Mouse (Mus musculus): ENCODE results near the gene Ulk4. TPM values are rescaled to one million over a fixed set of nuclear protein-coding genes. Genes with fewer than 3 reads are reported as not detected.
A peak's percentile ranks its signal among the peaks of the same experiment; 100 is the strongest.

Gene Ulk4
- 1.4 and 2.9 TPM in 2 replicates for polyA plus RNA-seq (2012; rRNA removed)

GRCm38 (mm10) chr9:121277118-121278060 lies at the start of gene Ulk4:
Gene Ulk4, minus strand, starts transcription at chr9:121277197.
- peak within 1 kb of the TSS; percentile 73 for H3K4me3 ChIP-seq (ENCODE audit: control insufficient read depth, insufficient read depth, low read length)
- DNase-seq, result peak; percentile 87
- WGBS, result under 1% methylated on average over 59 of the region's 59 CpGs
- TF ChIP-seq CTCF (IDR thresholded peaks at IDR 0.05; ENCODE audit: borderline replicate concordance, control insufficient read depth, extremely low read depth, insufficient read depth, low read length, poor library complexity) (0 out of 2 replicates have a peak, but pooled peaks have one; percentile 34), POLR2A (IDR thresholded peaks at IDR 0.05; ENCODE audit: control insufficient read depth, extremely low read depth, insufficient read depth, low read length, poor library complexity) (peak; percentile 70)
- H3K27me3 ChIP-seq (ENCODE audit: control insufficient read depth, insufficient read depth, low read length), result no peaks in the 10 kb centered on the region
- peaks cover 8% of the 10 kb centered on the region for H3K4me1 ChIP-seq (replicated peaks; ENCODE audit: control insufficient read depth, insufficient read depth, low read length)
- H3K36me3 ChIP-seq (ENCODE audit: control insufficient read depth, insufficient read depth, low read length), result no peaks in the 10 kb centered on the region
- 0 out of 2 replicates have a peak within 1 kb of the TSS, but pooled peaks have one; percentile 7 for H3K27ac ChIP-seq (ENCODE audit: control insufficient read depth, insufficient read depth, low read length)

- Histone ChIP-seq H3K27ac (ENCODE audit: control insufficient read depth, insufficient read depth, low read length) (no peak overlapping the region), H3K27me3 (ENCODE audit: control insufficient read depth, insufficient read depth, low read length) (no peaks in the 10 kb centered on the region), H3K36me3 (ENCODE audit: control insufficient read depth, insufficient read depth, low read length) (no peaks in the 10 kb centered on the region; the same call in 1 of the 2 replicates), H3K4me3 (ENCODE audit: control insufficient read depth, insufficient read depth, low read length) (no peak overlapping the region), H3K4me1 (replicated peaks; ENCODE audit: control insufficient read depth, insufficient read depth, low read length) (peaks cover 5% of the 10 kb centered on the region)
- TF ChIP-seq POLR2A (IDR thresholded peaks at IDR 0.05; ENCODE audit: control insufficient read depth, extremely low read depth, insufficient read depth, low read length, poor library complexity) (no peak), CTCF (IDR thresholded peaks at IDR 0.05; ENCODE audit: borderline replicate concordance, control insufficient read depth, extremely low read depth, insufficient read depth, low read length, poor library complexity) (no peak)
- no peak for DNase-seq
- WGBS, result 97% methylated on average over 14 of the region's 14 CpGs
These were observed 45.0 kb upstream of the Ulk4 start for GRCm38 (mm10) chr9:121322034-121322433.

DNA sequence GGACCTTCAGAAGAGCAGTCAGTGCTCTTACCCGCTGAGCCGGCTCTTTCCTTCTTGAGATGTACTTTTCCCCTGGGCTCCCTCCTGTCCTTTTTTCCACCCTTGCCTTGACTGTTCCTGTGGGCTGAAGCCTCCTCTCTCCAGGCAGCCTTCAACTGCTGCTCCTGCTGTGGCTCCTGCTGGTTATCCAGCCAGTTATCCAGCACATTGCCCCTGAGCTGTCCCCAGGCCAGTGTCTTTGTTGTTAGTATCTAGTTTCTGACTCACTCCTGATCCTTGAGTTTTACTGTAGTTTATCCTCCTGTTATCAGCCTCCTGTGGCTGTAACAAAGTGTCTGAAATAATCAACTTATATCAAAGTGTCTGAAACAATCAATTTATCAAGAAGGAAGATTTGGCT lies 44.1 kb upstream of the Ulk4 start:
- WGBS, result 98% methylated on average over 2 of the region's 2 CpGs
- DNase-seq, result no peak
- H3K27me3 ChIP-seq (ENCODE audit: control insufficient read depth, insufficient read depth, low read length), result no peaks in the 10 kb centered on the region
- H3K4me3 ChIP-seq (ENCODE audit: control insufficient read depth, insufficient read depth, low read length), result no peak overlapping the region
- H3K4me1 ChIP-seq (replicated peaks; ENCODE audit: control insufficient read depth, insufficient read depth, low read length), result peaks cover 12% of the 10 kb centered on the region
- no peak overlapping the region for H3K27ac ChIP-seq (ENCODE audit: control insufficient read depth, insufficient read depth, low read length)
- TF ChIP-seq POLR2A (IDR thresholded peaks at IDR 0.05; ENCODE audit: control insufficient read depth, extremely low read depth, insufficient read depth, low read length, poor library complexity) (no peak), CTCF (IDR thresholded peaks at IDR 0.05; ENCODE audit: borderline replicate concordance, control insufficient read depth, extremely low read depth, insufficient read depth, low read length, poor library complexity) (no peak)
- H3K36me3 ChIP-seq (ENCODE audit: control insufficient read depth, insufficient read depth, low read length), result no peaks in the 10 kb centered on the region; the same call in 1 of the 2 replicates

DNA sequence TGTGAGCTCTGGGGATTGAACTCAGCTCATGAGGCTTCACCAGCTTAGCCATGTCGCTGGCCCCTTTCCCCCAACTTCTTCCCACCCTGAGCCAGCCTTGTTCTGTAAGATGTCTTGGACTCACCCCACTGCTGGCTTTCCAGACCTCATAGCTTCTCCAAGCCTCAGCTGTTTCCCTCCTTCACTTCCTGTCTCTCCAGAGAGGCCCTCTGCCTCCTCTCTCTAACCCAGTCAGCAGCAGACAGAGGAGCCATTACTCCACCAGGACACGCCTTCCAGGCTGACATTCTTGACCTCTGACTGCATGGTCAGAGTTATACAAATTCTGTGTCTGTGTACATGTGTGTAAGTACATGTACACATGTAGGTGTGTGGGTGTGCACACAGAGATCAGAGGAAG lies 43.4 kb upstream of the Ulk4 start:
- no peaks in the 10 kb centered on the region for H3K27me3 ChIP-seq (ENCODE audit: control insufficient read depth, insufficient read depth, low read length)
- no peaks in the 10 kb centered on the region; the same call in 1 of the 2 replicates for H3K36me3 ChIP-seq (ENCODE audit: control insufficient read depth, insufficient read depth, low read length)
- H3K27ac ChIP-seq (ENCODE audit: control insufficient read depth, insufficient read depth, low read length), result no peak overlapping the region
- no peak for DNase-seq
- peaks cover 17% of the 10 kb centered on the region for H3K4me1 ChIP-seq (replicated peaks; ENCODE audit: control insufficient read depth, insufficient read depth, low read length)
- WGBS, result 66% methylated on average over 2 of the region's 2 CpGs
- H3K4me3 ChIP-seq (ENCODE audit: control insufficient read depth, insufficient read depth, low read length), result no peak overlapping the region
- no peak for TF ChIP-seq POLR2A (IDR thresholded peaks at IDR 0.05; ENCODE audit: control insufficient read depth, extremely low read depth, insufficient read depth, low read length, poor library complexity)
- TF ChIP-seq CTCF (IDR thresholded peaks at IDR 0.05; ENCODE audit: borderline replicate concordance, control insufficient read depth, extremely low read depth, insufficient read depth, low read length, poor library complexity), result no peak

DNA sequence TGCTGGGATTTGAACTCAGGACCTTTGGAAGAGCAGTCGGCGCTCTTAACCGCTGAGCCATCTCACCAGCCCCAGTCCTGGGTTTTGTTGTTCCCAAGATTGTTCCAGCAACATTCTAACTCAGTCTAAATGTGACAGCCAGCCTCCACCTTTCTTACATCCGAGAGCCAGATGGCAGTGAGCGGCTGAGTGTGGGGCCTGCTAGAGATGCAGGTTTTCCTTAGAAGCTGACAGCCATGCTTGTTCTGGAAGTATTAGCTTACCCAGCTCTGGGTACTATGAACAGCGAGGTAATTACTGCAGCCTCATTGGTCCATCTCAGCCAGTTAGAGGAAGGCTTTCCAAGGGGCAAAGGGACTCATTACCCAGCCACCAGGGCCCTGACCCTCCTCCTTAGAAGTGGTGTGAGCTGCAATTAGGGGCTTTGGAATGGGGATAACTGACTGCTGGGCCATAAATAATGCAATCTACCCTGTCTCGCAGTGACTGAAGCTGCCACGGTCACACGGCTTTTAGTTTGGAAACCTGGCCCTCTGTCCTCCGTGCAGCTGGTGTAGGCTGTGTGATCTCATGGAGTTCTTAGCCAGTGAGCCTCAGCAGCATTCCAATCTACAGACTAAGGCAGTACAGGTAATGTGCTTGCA lies 42.4 kb upstream of the Ulk4 start:
- WGBS, result 95% methylated on average over 10 of the region's 10 CpGs
- no peak for TF ChIP-seq POLR2A (IDR thresholded peaks at IDR 0.05; ENCODE audit: control insufficient read depth, extremely low read depth, insufficient read depth, low read length, poor library complexity)
- TF ChIP-seq CTCF (IDR thresholded peaks at IDR 0.05; ENCODE audit: borderline replicate concordance, control insufficient read depth, extremely low read depth, insufficient read depth, low read length, poor library complexity), result no peak
- DNase-seq, result no peak
- H3K36me3 ChIP-seq (ENCODE audit: control insufficient read depth, insufficient read depth, low read length), result no peaks in the 10 kb centered on the region; the same call in 1 of the 2 replicates
- H3K4me1 ChIP-seq (replicated peaks; ENCODE audit: control insufficient read depth, insufficient read depth, low read length), result peaks cover 20% of the 10 kb centered on the region
- H3K27me3 ChIP-seq (ENCODE audit: control insufficient read depth, insufficient read depth, low read length), result no peaks in the 10 kb centered on the region
- H3K4me3 ChIP-seq (ENCODE audit: control insufficient read depth, insufficient read depth, low read length), result no peak overlapping the region
- H3K27ac ChIP-seq (ENCODE audit: control insufficient read depth, insufficient read depth, low read length), result no peak overlapping the region

Measured in thymus, adult 2 months (tissue).